Mouse (Mus musculus) megakaryocyte progenitor cell, adult 5-6 weeks (primary cell): ENCODE measurements at regions not wholly inside any gene's neighbourhood (a gene's known extent, or its start where the extent isn't known, plus 50 kb on each side); places are given as distances from the start of the nearest gene placed in this dataset.
"Not testable (repeated sequence)": the region's sequence is repeated elsewhere in the genome, so short reads cannot be mapped to it uniquely, and the experiment has no call there.

Experiments used
- ATAC-seq: replicated peaks from 2 replicates; pipeline ENCODE4 v1.8.0; 2016; ENCODE audit warnings: mild to moderate bottlenecking, moderate TSS enrichment, inconsistent platforms; ENCODE audit not compliant: poor library complexity

DNA sequence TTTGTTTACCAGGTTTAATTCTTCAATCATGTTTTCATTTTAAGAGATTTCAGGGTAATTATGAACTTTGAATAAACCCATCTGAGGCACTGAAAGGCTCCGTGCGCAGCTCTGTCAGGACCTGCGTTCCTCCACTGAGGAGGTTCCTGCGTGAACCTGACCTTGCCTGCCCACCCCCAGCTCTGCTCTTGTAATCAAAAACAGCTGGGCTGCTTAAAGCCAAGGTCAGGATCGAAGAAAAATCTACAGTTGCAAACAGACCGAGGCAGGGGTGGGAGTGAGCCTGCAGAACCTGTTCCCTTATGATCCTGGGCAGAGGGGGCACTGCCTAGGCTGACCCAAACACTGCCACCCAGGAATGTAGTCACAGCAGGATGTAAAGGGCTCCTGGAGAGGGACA, 134.8 kb upstream of the Bcor start:
- no peak for ATAC-seq

DNA sequence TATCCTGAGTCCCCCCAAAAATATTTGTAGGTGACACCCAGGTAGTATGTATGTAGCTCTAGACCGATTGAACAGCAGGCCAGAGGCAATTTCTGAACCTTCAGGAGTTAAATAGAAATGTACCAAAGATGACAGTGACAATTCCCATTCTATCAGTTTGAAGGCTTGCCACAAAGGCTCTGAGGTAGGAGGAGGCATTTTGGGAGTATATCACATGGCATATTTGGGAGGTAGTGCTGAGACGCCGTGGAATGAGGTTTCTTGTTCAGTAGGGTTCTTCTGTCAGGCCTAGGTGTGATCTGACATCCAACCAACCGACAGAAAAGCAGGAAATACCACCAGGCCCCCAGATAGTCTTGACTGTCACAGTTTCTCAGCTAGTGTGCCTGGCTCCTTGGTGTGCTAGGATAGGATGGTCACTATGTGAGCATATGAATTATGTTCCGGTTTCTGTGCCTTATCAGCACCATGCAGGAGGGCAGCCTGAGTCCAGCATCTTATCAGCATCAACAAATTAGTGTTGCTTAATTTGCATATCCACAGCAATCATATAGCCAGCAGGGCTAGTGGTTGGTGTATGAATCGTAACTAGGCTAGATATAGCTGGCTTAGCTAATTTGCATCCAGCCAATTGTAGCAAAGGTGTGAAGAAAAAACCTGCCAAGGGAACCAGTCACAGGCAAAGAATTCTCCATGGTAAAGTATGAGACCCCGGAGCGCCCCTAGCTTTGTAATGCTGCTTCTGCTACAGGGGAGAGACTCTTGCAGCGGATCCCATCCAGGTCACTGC, 136.3 kb upstream of the Bcor start:
- ATAC-seq = peak; percentile 98

DNA sequence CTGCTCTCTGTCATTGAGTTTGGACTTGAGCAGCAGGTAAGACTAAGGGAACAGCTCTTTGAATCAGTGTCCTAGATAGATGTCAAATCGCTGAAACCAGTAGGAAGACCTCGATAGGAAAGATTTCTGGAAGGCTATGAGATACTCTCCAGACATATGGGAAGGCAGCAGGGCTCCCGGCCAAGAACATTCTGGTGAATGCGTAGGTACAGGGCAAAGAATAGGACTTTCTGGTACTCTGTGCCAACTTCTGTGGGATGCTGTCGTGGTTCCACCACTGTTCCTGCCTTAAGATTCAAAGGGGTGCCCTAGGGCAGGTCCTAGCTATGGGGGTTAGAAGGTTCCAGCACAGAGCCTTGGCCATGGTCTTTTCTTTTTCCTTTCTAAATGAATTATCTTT, 138.5 kb upstream of the Bcor start:
- ATAC-seq = no peak

DNA sequence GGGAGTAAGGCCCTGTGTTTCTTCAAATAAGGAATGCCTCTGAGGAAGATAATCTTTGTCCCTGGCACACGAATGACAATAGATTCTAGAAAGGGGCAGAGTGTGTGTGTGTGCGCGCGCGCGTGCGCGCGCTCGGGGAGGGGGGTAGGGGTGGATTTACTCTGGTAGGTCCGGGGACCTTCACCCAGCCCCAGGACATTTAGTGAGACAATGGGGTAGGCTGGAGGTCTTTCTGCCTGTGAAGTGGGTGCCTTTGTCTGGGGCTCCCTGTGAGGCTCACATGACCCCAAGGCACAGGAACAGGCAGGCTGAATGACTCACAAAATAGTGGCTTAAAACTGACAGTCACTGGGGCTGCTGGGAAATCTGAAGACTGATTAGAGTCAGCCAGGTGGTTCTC, 139.1 kb upstream of the Bcor start:
- ATAC-seq = no peak

DNA sequence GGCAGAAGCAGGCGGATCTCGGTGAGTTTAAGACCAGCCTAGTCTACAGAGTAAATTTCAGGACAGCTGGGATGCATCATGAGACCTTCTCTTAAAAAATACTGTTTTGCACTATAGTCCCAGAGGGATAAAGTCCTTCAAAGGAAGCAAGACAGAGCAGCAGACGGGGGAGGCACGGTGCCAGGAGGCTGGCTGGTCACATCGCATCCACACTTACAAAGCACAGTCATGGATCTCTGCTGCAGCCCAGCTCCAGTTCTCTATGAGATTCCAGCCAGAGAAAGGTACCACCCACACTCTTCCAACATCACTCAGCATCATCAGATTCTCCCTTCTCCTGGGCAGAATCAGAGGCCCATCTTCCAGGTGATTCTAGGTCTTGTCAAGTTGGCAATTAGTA, 144.5 kb upstream of the Bcor start:
- no peak for ATAC-seq

DNA sequence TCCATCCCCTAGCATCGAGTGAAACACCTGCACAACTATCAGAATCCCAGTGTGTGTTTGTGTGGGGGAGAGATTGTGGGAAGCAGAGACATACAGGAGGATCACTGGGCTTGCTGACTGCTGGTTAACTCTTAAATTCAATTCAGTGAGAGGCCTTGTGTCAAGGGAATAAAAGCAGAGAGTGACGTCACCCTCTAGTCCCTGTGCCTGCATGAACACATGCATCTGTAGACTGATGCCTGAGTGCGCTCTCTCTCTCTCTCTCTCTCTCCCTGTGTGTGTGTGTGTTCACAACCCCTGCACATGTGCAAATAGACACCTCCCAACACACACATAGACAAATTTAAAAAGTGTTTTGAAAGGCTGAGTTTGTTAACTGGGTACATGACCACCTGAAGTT, 146.8 kb upstream of the Bcor start:
- no peak for ATAC-seq

DNA sequence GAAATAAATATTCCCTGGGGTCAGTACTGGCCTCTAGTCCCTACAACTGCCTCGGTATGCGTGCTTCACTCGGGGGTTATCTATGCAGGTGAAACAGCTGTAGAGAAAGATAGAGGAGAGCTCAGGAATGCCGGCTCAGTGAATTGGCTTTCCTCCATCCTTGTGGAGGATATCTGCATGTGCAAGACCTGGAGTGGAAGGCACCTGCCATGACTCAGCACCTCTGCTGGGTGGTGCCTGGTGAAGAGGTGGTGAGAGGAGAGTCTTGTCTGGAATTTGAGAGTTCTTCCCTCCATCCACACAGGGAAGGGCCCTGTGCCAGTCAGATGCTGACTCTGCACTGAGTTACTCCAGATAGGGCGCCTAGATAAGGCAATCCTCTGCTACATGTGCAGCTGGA, 152.4 kb upstream of the Bcor start:
- peak; percentile 85 for ATAC-seq

DNA sequence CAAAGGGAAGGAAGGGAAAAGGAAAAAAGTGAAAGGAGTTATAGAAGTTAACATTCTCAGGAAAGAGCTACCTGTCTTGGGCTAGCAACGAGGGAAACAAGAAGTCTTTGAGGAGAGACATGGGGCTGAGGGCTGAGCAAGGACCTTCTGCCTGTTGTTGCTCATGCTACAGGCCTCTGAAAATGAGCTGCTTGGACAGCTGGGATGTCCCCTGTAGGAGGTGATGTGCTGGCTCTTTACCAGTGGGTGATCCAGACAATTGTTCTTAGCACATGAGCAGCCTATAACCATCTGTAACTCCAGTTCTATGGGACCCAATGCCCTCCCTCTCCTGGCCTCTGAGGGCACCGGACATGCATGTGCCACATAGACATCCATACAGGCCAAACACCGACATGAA, 155.5 kb upstream of the Bcor start:
- no peak for ATAC-seq

DNA sequence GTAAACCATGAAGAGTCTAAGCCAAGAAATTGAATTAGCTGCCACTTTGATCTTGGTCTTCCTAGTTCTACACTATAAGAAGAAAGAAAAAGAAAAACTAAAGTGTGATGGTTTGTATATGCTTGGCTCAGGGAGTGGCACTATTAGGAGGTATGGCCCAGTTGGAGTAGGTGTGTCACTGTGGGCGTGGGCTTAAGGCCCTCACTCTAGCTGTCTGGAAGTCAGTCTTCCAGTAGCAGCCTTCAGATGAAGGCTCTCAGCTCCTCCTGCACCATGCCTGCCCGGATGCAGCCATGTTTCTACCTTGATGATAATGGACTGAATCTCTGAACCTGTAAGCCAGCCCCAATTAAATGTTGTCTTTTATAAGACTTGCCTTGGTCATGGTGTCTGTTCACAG, 157.3 kb upstream of the Bcor start:
- ATAC-seq = not testable (repeated sequence)

DNA sequence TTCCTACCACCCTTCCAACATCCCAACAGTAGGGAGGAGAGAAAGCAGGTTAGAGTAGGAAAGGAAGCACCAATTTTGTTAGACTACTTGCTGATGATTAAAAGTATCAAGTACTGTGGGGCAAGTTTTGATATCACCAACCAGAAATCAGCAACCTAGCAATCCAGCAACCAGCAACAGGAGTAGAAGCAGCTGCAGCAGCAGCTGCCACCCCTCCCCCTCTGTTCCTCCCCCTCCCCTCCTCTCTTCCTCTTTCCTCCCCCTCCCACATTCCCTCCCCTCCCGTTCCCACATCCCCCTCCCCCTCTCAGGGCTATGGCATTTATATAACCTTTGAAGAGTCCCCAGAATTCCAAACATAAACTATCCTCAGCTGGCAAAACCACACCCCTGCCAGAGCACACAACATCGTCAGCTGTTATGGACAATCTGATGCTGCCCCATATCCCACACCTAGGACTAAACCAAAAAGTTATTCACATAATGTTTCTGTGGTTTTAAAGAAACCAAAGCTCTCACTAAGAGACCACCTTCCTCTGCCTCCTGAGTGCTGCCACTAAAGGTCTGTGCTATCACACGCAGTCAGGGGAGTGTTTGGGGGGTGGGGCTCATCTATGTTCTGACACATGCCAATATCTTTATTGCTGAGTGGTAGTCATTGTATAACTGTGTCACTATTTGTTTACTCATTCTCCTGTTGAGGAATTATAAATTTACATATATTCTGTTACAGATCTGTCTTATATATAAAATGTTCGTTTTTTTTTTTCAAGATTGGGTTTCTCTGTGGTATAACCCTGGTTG, 158.9 kb upstream of the Bcor start:
- no peak for ATAC-seq

DNA sequence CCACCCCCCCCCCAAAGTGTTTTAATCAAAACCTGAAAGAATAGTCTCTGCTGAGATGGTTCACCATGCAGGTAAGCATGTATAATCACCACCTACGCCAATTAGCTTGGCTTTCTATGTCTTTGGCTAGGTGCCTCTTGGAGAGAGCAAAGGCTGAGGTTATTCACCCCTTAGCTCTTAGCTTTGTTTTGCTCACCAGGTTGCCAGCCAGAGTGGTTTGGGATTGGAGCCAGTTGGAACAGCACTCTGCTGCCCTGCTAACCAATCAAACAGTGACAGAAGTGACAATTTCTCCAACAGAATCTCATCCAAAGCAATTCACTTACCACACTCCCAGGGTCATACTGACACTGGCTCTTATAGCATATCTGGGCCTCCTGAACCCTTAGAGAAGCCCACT, 162.3 kb upstream of the Bcor start:
- ATAC-seq = no peak

DNA sequence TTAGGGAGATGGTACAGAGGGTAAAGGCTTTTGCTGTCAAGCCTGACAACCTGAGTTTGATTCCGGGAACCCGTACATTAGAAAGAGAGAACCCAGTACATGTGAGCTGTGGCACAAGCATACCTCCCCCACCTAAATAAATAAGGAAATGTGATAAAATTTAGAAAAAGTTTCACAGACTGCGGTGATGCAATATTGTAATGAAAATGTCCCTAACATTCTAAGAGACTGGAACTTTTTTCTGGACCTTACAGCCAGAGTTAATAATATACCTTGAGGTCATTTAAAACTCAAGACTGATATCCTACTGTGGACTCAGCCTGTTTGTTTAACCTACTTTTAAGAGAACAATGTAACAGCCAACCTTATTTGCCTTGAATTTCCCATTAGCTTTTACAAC, 163.1 kb upstream of the Bcor start:
- ATAC-seq = no peak

DNA sequence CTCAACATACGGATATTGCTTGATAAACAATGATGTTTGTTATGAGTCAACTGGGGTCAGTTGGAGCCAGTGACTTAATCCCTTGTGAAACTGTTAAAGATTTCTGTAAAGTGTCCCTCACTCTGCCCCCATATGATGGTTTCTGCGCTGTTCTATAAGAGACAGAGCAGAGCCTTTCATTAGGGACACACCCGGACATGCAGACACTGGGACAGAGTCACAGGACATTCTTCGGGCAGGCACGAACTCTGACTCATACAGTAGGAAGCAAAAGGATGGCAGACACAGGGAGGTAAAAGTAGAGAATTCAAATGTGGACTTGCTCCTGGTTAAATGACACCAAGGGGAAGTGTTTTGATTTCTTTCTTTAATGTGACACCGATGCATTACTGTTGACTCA, 163.7 kb upstream of the Bcor start:
- no peak for ATAC-seq

DNA sequence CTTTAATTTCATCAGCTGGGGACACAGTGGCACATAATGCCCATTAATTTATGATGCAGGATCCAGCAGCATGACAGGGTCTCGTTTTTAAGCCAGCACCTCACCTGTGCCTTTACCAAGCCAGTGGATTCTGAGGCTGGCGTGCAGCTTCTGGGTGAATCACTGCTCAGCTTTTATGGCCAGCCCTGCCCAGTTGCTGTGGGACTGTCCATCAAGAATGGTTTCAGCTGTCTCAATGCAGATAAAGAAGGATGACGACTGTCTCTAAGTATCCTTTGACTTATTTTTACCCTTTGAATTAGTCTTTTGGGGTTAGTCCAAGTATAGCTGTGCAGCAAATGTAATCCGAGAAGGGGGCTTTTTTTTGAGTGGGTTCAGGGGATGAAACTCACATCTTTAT, 167.3 kb upstream of the Bcor start:
- no peak for ATAC-seq

DNA sequence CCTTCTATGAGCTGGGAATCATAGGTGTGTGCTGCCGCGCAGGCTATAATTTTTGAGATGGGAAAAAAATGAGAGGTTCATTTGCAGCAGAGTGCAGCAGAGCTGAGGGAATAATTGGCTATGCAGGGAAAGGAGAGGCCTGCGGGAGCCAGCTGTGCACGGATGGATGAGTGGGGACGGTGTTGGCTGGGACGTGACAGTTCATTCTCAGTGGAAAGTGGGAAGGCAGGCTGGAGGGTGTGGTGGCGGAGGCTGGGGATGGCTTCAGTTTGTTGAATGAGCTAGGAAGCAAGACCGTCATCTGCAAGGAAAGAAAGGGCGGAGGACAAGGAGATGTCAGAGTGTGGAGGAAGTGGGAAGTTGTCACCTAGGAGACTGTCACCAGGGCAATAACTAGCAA, 180.4 kb upstream of the Bcor start:
- no peak for ATAC-seq

DNA sequence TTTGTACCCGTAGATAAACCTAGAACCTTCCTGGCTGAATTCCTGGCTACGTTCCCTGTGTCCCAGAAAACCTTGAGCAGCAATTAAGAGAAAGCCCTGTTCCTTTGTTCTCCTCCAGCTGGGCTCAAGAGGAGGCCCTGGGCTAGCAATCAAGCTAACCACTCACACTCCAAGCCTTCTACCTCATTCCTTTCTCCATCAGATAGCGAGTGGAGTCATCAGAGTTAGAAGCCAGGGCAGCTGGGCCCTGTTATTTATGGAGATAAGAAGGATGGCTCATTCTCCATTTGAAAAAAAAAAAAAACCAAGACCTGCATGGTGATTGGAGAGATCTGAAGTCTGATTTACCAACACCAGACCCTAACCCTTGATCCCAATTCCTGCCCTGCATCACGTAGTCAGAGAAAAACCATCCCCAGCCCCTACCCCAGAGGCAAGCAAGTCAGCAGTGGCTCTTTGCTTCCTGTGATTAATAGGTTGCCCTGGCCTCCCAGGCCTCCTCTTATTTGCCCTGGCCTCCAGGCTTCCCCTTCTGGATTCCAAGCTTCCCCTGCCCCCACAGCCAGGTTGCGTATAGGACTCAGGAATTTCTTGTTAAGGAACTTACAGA, 181.3 kb upstream of the Bcor start:
- no peak for ATAC-seq

DNA sequence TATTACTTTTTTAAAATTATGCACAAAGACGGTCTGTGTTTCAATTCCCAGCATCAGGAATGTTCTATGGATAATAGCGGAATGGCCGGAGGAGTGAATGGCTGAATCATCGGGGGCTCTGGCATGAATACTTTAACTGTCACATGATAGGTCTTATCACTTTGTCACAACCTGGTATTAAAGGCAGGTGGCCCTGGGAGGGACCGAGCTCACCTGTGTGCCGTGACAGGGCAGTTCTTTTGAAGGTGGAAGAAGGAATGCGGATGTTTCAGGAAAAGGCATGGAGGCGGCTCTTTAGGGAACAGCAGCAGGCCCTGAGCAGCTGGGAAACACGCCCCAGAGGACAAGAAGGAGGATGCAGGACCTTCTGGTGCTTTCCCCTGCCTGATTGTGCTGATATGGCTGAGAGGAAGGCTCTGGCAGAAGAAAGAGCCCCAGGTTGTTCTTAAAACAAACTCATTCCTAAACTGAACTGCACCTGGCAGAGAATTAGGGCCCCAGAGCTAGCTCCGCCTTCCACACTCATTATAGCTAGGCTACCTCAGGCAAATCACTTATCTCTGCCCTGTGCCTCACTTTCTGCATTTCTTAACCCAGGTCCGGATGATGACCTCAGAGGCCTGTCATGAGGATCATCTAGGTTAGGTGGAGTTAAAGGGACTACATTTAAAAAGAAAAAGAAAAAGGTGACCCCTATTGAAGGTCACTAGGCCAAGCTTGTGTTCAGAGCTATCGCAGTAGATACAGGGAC, 184.8 kb upstream of the Bcor start:
- no peak for ATAC-seq

DNA sequence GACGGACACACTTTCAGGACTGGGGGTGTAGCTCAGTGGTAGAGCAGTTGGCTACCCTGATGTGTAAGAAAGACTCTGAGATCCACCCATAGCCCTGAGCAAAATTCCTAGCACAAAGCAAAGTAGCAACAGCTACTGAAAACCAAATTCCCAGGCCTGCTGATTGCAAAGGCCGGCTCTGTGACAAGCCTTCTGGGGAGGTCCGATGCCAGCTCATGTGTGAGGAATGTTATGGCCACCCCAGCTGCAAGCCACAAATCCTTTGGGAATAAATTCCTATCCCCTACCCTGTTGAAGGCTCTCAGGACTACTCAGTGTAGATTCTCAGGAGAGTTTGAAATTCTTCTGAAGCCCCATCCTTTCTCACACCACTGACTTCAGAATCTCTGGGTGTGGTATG, 186.7 kb upstream of the Bcor start:
- no peak for ATAC-seq

DNA sequence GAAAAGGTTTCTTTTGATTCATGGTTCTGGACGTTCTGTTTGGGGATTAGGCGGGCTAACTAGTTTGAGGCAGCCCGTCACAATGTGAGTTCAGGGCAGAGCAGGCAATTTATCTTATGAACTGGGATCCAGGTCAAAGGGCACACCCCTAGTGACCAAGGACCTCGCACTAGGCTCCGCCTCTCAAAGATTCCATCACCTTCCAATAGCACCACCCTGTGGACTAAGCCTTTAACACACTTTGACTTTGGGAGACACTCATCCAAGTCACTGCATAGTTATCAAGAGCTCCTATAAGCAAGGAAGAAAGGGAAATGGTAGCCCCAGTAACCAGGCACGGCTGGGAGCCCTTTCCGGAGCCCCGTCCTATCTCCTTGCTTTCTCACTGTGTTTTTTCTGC, 188.0 kb upstream of the Bcor start:
- ATAC-seq = peak; percentile 70

DNA sequence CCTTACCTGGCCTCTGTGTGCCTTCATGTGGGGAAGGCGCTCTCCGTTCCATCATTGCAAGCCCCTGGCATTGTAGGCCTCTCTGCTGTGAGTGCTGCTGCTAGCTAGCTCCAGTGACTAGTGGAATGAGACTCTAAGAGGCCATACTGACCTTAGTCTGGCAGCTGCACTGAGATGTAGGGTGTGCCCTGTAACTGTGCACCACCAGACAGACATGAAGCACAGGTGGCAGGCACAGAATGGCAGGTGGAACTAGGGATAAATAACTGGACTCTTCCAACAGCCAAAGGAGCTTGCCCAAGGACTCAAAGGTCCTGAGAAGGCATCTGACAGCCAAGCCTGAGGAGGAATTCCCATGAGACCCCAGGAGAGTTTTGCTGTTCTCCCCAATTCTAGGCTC, 194.7 kb upstream of the Bcor start:
- no peak for ATAC-seq

DNA sequence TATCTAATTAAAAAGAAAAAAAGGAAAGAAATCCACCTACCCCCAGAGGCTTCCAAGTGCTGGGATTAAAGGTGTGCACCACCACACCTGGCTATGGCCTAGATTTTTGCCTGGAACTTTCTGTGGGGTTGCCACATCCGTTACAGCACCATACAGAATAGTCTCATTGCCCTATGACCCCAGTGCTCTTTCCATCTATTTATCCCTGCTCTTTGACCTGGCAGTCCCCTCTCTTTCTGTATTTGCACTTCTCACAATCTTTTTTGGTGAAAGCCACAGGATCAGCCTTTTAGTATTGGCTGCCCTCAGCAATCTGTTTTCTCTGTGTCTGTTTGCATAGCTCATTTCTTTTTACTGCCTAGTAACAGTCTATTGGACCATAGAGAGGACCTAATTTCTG, 197.9 kb upstream of the Bcor start:
- ATAC-seq = no peak
